Mouse (Mus musculus) left cerebral cortex, postnatal 14 days (tissue): ENCODE measurements at regions not wholly inside any gene's neighbourhood (a gene's known extent, or its start where the extent isn't known, plus 50 kb on each side); places are given as distances from the start of the nearest gene placed in this dataset.

ENCODE experiments used
- DNase-seq, 2 experiments: peaks; one replicate each; pipeline ENCODE4 v3.0.0; 2021 to 2022; ENCODE audit warnings: low spot score in 2 of 2, mixed read lengths in 1 of 2
- intact Hi-C: fragments of 180-260 bp; cut with DNase I; formaldehyde crosslinking; loops from one replicate; pipeline ENCODE4 v1.15.1; 2025

- peak in 1 of 2 experiments; percentile 3 for DNase-seq
- intact Hi-C loops: no loop called here
These were observed 456.9 kb downstream of the Cps1 start for GRCm38 (mm10) chr1:67579732-67580131.
